Mouse (Mus musculus) lung, postnatal 4 days (tissue): Measurements from ENCODE around the gene Mvb12b.
A peak's percentile ranks its signal among the peaks of the same experiment; 100 is the strongest.
"Not testable (repeated sequence)": the region's sequence is repeated elsewhere in the genome, so short reads cannot be mapped to it uniquely, and the experiment has no call there.

Source experiments
- DNase-seq, 2 experiments: peaks; one replicate each; pipeline ENCODE4 v3.0.0; 2021

Gene Mvb12b

DNA sequence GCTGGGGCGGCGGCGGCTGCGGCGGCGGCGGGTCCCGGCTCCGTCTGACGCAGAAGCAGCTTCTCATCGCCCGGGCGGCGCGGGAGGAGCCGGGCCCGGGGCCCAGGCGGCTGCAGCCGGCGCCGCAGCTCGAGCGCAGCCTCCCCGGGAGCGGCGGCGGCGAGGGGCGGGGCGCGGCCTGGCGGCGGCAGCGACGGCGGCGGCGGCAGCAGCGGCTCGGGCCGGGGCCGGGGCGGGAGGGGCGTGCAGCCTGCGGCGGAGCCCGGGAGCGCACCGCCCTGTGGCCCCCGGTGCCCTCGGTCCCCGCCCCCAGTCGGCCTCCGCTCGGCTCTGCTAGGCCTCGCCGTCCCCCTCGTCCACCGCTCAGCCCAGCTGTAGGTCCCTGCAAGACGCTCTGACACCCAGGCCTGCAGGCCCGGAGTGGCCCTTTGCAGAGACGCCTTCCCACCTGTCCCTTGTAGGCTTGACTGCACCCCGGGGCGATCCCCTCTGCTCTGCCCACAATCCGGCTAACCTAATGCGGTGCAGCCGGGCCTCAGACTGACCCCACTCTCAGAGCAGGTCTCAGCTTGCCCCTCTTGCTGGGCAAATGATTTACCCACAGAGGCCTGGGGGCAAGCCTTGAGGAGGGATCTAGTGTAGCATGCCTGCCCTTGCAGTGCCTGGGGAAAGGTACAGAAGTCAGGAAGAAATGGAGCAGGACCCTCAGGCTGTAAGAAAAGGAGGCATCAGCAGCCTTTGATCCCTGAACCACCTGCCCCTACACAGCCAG lies at the start of gene Mvb12b:
TSS of gene Mvb12b (minus strand) at position 619 of the 772 bp plus-strand sequence.
- peak; percentile 72 to 85 for DNase-seq

DNA sequence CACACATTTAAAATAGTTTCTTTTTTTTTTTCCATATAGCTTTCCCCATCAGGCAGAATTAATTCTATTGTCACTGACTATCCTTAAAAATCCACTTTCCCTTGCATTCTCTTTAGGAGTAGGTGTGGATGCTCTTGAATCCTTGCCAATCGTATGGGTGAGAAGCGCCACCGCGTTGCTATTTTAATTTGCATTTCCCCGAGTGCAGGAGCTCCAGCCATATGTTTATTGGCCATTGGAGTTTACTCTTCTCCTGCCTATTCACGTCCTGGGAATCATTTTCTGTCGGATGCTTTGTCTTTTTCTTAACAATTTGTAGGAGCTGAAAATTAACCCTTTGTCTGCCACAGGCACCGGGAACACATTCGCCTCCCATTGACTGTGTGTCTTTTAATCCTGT lies 48.0 kb upstream of the Mvb12b start:
- no peak for DNase-seq

GRCm38 (mm10) chr2:33933606-33934510 lies 46.1 kb upstream of the Mvb12b start:
- peak in 1 of 2 experiments; percentile 1 for DNase-seq

GRCm38 (mm10) chr2:33931161-33931560 lies 43.4 kb upstream of the Mvb12b start:
- DNase-seq = no peak

DNA sequence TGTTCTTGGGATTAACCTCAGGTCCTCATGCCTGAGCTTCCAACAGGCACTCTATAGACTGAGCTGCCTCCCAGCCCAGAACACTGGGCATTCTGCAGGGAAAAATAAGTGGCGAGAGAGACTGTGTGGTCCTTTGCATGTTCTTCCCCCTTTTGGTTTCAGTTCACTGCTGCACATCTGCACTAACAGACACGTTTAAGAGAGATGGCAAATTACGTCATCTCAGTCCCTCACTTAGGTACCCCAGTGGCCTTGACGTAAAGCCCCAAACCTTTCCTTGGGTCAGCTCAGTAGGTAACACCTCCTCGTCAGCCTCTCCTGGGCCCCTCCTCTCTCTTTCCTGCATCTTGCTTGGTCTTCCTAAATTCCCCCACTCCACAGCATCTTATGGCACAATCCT lies 37.5 kb upstream of the Mvb12b start:
- DNase-seq = peak in 1 of 2 experiments; percentile 6

- no peak for DNase-seq
Measured at GRCm38 (mm10) chr2:33923482-33923881, 35.7 kb upstream of the Mvb12b start.

DNA sequence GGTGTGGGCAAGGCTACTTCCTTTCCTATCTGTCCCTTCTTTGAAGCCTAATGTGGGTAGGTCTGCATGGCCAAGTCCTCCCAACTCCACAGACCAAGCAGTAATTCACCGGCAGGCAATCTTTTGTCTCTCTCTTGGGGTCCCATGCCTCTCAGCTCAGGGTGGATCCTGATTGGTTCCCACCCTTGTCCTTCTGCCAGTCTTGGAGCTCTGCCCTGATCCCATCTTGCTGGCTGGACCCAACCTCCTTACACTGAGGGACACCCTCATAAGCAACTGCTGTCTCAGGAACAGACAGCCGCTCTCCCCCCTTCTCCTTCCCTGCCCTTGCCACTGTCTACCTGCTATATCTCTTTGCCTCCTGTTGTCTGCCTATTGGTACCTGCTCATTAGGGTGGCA lies 34.7 kb upstream of the Mvb12b start:
- DNase-seq = no peak

- peak; percentile 46 to 87 for DNase-seq
Measured at GRCm38 (mm10) chr2:33919934-33920615, 32.3 kb upstream of the Mvb12b start.

DNA sequence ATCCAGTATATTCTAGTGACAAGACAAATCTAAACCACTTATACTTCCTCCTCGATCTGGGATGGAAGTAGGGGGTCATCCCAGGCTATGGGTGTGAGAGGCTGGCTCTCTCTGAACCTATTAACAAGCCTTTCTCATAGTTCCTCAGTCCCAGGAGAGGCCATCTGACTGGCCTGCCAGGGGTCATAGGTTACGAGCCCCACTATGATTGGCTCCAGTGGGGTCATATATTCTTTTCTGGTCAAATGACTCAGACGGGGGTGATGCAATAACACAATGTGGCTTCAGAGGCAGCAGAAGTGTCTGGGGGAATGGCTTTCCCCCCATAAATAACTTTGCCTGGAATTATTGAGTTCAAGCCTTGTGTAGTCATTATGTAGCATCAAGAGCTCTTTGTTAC lies 31.1 kb upstream of the Mvb12b start:
- no peak for DNase-seq

DNA sequence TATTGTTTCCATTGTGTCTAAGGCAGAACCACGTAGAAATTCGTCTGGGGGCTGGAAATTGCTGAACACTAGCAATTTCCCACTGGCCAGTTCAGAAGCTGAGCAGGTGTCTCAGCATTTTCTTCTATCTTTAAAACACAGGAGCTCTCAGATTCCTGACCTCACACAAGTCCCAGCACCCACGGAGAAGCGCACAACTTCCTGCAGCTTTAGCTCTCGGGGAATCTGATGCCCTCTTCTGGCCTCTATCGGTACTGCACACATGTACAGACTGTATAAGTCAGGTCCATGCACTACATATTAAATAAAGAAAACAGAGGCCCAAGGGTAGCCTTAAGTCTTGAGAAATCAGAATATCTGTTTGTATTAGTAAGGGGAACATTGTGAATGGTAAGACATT lies 30.6 kb upstream of the Mvb12b start:
- DNase-seq = peak in 1 of 2 experiments; percentile 65

DNA sequence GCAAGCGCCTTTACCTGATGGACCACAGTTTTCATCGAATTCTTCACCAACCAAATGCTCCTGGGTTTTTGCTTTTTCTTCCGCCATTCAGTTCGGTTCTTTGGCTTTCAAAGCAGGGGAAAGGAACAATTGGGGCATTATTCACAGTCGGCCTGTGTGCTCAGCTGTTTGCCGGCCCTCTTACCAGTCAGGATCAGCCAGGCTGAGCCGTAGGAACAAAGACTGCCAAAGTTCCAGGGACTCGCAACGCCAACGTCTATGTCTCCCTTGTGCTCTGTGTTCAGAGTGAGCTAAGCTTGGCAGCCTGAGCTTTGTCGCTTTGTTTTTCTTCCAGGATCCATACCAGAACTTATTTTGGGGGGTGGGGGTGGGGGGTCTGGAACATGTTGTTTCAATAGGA lies 28.9 kb upstream of the Mvb12b start:
- no peak for DNase-seq

DNA sequence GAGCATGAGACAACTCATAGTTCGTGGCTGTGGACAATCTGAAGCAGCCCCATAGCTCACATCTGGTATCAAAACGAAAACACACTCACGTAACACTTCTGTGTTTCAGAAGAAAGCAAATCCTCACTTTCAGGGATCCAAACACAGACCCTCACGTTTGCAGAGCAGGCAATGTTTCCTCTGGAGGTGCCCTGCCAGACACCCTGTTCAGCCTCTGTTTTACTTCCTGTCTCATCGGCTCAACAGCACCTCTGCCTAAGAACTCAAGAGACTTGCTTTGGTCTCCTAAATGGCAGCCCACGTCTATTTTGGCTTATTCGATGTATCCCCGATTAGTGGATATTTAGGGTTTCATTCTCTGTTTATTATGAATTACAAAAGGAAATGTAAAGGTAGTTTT lies 27.3 kb upstream of the Mvb12b start:
- no peak for DNase-seq

- no peak for DNase-seq
Measured at GRCm38 (mm10) chr2:33914334-33914733, 26.6 kb upstream of the Mvb12b start.

- DNase-seq = not testable (repeated sequence)
Measured at GRCm38 (mm10) chr2:33913598-33913997, 25.9 kb upstream of the Mvb12b start.

- no peak for DNase-seq
Measured at GRCm38 (mm10) chr2:33912741-33913140, 25.0 kb upstream of the Mvb12b start.

DNA sequence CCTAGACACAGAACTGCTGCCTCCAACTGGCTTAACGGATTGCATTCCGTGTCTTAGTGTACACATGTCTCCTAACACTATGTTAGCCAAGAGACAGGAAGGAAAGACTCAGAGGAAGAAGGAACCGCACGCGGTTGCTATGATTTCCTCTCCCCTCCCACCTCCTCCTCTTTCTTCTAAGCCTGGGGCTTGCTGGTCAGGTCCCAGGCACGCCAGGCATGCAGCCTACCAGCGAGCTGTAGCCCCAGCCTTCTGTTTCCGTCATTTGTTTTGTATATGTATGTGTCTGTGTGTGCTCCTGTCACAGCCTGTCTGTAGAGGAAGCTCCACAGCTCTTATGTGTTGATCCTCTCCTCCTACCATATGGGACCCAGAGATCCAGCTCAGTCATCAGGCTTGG lies 20.6 kb upstream of the Mvb12b start:
- peak; percentile 72 to 88 for DNase-seq

- no peak for DNase-seq
Measured at GRCm38 (mm10) chr2:33907174-33907573, 19.4 kb upstream of the Mvb12b start.

DNA sequence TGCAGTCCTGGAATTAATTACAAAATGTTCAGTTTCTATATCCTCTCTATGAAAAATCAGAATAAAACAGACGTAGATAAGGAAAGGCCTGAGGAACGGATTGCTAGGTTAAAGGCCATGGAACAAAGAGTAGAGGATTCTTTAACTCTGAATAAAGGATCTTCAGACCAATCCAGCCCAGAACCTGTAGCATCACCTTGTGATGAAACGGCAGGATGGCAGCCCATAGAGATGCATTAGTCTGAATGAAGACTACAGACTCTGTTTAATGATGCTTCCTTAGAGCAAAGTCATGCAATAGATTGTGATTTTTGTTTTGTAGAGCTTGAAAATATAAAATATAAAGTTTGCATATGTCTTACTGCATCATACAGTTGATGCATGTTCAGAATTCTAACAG lies 8.1 kb upstream of the Mvb12b start:
- no peak for DNase-seq

- no peak for DNase-seq
Measured at GRCm38 (mm10) chr2:33893151-33893550, 5.4 kb upstream of the Mvb12b start.

DNA sequence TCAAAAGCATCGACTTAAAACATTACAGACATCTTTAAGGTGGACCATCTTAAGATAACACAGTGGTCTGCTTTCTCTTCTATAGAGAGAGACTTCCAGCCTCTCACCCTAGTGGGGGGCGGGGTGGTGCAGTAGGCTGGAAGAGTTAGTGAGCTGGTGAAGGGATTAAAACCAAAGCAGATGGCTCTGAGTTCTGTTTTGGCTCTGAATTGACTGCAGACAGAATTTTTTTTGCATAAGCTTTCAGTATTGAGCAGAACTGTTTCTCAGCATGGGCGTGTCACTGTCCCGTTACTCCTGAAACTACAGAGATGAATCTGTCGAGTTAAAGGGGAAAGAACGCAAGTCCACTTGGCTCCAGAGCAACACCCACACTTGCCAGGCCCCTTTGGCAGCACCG lies 4.6 kb upstream of the Mvb12b start:
- DNase-seq = no peak

DNA sequence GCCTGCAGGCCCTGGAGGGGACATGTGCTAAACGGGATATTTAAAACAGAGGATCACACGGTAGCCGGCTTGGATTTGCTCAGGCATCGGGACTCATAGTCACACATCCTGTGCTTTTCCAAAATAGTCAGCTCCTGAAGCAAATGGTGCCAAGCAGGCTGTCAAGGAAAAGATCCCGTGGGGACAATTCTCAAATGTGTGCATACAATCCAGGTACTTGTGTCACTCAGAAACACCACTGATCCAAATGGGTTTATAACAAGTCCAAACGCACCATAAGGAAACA lies 297 bp upstream of the Mvb12b start:
- DNase-seq = no peak

DNA sequence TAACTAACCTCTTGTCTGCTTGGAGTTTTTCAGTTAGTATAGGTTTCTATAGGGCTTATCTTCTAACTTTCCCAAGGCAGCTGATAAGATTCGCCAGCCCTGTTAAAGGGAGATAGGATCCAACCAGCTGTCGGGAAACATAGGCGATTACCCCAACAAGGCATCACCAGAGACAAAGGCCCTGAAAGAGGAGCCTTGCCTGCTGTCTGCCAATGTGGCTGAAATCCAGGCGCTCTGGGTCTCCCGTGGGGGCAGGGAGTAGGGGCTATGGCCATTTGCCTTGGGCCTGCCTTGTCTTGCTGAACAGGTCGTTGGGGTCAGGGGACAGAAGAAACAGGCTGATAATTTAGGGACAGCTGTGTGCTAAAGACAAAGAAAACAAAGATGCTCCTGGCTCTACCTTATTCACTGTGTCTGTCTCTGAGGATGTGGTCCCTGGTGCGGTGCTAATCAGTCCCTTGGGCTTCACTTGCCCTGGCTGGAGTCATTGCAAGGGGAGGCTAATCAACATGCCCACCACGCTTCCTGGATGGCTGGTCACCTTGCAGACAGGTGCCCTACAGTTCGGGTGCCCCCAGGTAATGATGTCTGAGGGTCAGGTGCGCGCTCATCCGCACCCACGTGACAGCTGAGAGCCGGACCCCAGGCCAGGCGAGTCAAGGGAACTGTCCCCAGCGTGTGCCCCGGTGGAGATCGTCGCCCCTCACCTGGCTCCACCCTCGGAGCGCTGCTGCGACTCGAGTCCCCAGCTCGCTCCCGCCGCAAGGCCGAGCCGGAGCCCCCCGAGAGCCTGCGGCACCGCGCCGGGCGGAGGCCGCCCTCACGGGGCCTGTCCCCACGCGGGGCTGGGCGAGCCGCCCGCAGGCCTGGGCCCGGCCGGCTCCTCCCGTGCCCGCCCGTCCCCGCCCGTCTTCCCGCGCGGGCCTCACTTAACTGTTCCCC lies 1.1 kb downstream of the Mvb12b start:
- DNase-seq = peak; percentile 35 to 38
